Mouse (Mus musculus): Measurements from ENCODE around the gene Pip5k1b. TPM values are rescaled to one million over a fixed set of nuclear protein-coding genes. Genes with fewer than 3 reads are reported as not detected.

The Pip5k1b gene
- polyA plus RNA-seq, 1 experiment, result 0.68 TPM

DNA sequence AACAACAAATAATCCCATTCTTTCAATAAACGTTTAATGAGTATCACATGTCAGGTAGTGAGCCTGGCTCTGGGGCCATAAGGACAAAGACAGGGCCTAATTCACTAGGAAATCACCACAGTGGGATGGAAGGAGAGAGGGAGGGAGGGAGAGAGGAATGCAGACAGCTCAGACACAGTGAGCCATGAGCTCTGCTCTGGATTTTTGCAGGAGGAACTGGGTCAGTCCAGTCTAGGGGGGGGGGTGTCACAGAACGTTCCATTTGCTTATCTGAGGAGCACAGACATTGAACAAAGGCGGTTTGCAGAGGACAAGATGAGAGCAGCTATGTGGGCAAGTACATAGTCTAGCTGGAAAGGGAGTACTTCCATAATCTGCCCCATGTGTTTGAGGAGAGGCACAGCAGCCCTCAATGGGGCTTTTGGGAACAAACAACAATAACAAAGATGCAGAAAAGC, 103.2 kb downstream of the Pip5k1b start:
- Histone ChIP-seq H3K79me3 (ENCODE audit: low read depth) (no peaks in the 10 kb centered on the region), H3K79me2 (ENCODE audit: control insufficient read depth, insufficient read depth) (no peaks in the 10 kb centered on the region), H3K27me3 (ENCODE audit: control insufficient read depth, insufficient read depth, insufficient read length) (no peaks in the 10 kb centered on the region), H3ac (ENCODE audit: control insufficient read depth, insufficient read length, low read depth) (no peak overlapping the region), H3K4me3 (ENCODE audit: insufficient read depth, poor library complexity, severe bottlenecking) (no peak overlapping the region), H3K36me3 (ENCODE audit: control insufficient read depth, insufficient read depth) (no peaks in the 10 kb centered on the region)
- TF ChIP-seq USF1 (IDR thresholded peaks at IDR 0.05; ENCODE audit: low read depth), result no peak
- TF ChIP-seq CTCF (IDR thresholded peaks at IDR 0.05; ENCODE audit: control insufficient read depth, insufficient read depth, insufficient read length), result no peak
- TF ChIP-seq MAX (IDR thresholded peaks at IDR 0.05), result no peak
- no peak for TF ChIP-seq FOSL1 (IDR thresholded peaks at IDR 0.05; ENCODE audit: insufficient read depth, low read length, poor library complexity, severe bottlenecking)
- no peak for TF ChIP-seq CEBPB (IDR thresholded peaks at IDR 0.05; ENCODE audit: low read depth)
- no peak for TF ChIP-seq MYOD1 (IDR thresholded peaks at IDR 0.05; ENCODE audit: control insufficient read depth, insufficient read length, low read depth)
- TF ChIP-seq MYOG (IDR thresholded peaks at IDR 0.05; ENCODE audit: control insufficient read depth, extremely low read depth, insufficient read length), result no peak

DNA sequence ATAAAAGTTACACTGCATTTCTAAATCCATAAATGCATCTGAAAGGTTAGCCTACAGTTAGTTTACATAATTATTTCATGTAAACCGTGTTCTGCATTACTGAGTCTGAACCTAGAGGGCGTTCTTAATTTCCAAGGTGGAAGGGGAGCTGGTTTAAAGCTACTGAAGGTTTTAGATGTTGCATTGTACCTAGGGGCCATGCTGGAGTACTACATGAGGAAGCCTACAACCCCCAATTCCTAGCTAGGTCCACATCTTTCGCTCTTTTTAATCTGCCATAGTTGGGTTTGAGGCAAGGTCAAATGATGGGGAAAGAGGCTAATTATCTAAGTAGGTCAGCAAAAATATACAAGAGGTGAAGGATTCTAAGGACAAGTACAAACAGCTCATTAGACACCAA, 104.0 kb downstream of the Pip5k1b start:
- Histone ChIP-seq H3K27me3 (ENCODE audit: control insufficient read depth, insufficient read depth, insufficient read length) (no peaks in the 10 kb centered on the region), H3ac (ENCODE audit: control insufficient read depth, insufficient read length, low read depth) (no peak overlapping the region), H3K79me2 (ENCODE audit: control insufficient read depth, insufficient read depth) (no peaks in the 10 kb centered on the region), H3K36me3 (ENCODE audit: control insufficient read depth, insufficient read depth) (no peaks in the 10 kb centered on the region), H3K79me3 (ENCODE audit: low read depth) (no peaks in the 10 kb centered on the region), H3K4me3 (ENCODE audit: insufficient read depth, poor library complexity, severe bottlenecking) (no peak overlapping the region)
- TF ChIP-seq CTCF (IDR thresholded peaks at IDR 0.05; ENCODE audit: control insufficient read depth, insufficient read depth, insufficient read length), result no peak
- no peak for TF ChIP-seq MYOG (IDR thresholded peaks at IDR 0.05; ENCODE audit: control insufficient read depth, extremely low read depth, insufficient read length)
- no peak for TF ChIP-seq MAX (IDR thresholded peaks at IDR 0.05)
- TF ChIP-seq CEBPB (IDR thresholded peaks at IDR 0.05; ENCODE audit: low read depth), result no peak
- no peak for TF ChIP-seq USF1 (IDR thresholded peaks at IDR 0.05; ENCODE audit: low read depth)
- no peak for TF ChIP-seq FOSL1 (IDR thresholded peaks at IDR 0.05; ENCODE audit: insufficient read depth, low read length, poor library complexity, severe bottlenecking)
- TF ChIP-seq MYOD1 (IDR thresholded peaks at IDR 0.05; ENCODE audit: control insufficient read depth, insufficient read length, low read depth), result no peak

DNA sequence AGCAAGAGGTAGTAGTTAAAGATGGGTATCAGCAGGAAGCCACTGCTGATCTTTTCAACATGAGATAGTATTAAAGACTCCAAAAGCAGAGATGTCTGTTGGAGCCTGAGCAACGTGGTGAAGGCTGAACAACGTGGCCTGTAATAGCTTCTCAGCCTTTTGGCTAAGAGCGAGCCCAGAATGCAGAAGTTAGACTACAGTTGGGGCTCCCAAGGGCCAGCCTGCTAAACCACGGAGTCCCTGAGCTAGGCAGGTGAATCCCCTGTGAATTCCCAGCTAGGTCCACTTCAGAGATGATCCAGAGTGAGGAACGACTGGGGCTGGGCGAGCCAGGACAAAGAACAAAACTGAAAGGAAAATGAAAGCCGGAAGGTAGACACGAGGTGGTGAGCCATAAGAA, 104.9 kb downstream of the Pip5k1b start:
- Histone ChIP-seq H3K79me3 (ENCODE audit: low read depth) (no peaks in the 10 kb centered on the region), H3K79me2 (ENCODE audit: control insufficient read depth, insufficient read depth) (no peaks in the 10 kb centered on the region), H3K27me3 (ENCODE audit: control insufficient read depth, insufficient read depth, insufficient read length) (no peaks in the 10 kb centered on the region), H3K36me3 (ENCODE audit: control insufficient read depth, insufficient read depth) (no peaks in the 10 kb centered on the region), H3K4me3 (ENCODE audit: insufficient read depth, poor library complexity, severe bottlenecking) (no peak overlapping the region), H3ac (ENCODE audit: control insufficient read depth, insufficient read length, low read depth) (no peak overlapping the region)
- no peak for TF ChIP-seq MYOD1 (IDR thresholded peaks at IDR 0.05; ENCODE audit: control insufficient read depth, insufficient read length, low read depth)
- no peak for TF ChIP-seq CTCF (IDR thresholded peaks at IDR 0.05; ENCODE audit: control insufficient read depth, insufficient read depth, insufficient read length)
- TF ChIP-seq FOSL1 (IDR thresholded peaks at IDR 0.05; ENCODE audit: insufficient read depth, low read length, poor library complexity, severe bottlenecking), result no peak
- TF ChIP-seq MYOG (IDR thresholded peaks at IDR 0.05; ENCODE audit: control insufficient read depth, extremely low read depth, insufficient read length), result no peak
- TF ChIP-seq MAX (IDR thresholded peaks at IDR 0.05), result no peak
- TF ChIP-seq USF1 (IDR thresholded peaks at IDR 0.05; ENCODE audit: low read depth), result no peak
- TF ChIP-seq CEBPB (IDR thresholded peaks at IDR 0.05; ENCODE audit: low read depth), result no peak

DNA sequence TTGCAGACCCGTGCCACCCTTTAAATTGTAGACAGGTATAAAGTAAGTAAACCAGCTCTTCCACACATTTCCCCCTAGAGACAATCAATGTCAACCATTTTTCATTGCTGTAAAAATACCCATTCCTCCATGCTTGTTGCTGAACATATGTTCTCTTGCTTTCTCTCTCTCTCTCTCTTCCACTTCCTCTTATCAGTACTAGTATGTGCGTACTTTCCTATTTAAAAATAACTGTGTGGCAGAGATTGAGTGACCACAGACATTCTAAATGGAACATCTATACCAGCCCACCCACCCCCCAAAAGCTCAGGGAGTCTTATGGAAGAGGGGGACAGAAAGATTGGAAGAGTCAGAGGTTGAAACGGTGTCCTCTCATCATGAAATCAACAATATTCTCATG, 111.3 kb downstream of the Pip5k1b start:
- no peaks in the 10 kb centered on the region for H3K79me3 ChIP-seq (ENCODE audit: low read depth)
- no peak overlapping the region for H3ac ChIP-seq (ENCODE audit: control insufficient read depth, insufficient read length, low read depth)
- no peaks in the 10 kb centered on the region for H3K27me3 ChIP-seq (ENCODE audit: control insufficient read depth, insufficient read depth, insufficient read length)
- no peaks in the 10 kb centered on the region for H3K36me3 ChIP-seq (ENCODE audit: control insufficient read depth, insufficient read depth)
- no peaks in the 10 kb centered on the region for H3K79me2 ChIP-seq (ENCODE audit: control insufficient read depth, insufficient read depth)
- TF ChIP-seq CTCF (IDR thresholded peaks at IDR 0.05; ENCODE audit: control insufficient read depth, insufficient read depth, insufficient read length) (no peak), MAX (IDR thresholded peaks at IDR 0.05) (no peak), FOSL1 (IDR thresholded peaks at IDR 0.05; ENCODE audit: insufficient read depth, low read length, poor library complexity, severe bottlenecking) (no peak)
- H3K4me3 ChIP-seq (ENCODE audit: insufficient read depth, poor library complexity, severe bottlenecking), result no peak overlapping the region

DNA sequence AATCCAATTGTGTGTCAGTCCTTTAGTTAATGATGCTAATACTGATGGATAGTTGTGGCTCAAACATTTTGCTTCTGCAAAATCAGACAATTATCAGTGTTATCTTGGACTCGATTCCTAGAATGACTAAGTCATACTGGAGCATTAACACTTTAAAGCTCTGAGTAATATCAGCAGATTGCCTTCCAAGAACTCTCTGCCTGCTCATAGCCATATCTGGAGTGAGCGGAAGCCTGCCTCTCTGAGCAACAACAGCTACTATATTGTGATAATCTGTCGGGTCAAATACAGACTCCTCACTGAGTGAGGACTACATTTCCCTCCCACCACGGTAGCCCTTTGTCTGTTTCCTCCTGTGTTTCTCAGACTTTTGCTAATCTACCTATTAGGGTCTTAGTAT, 116.0 kb downstream of the Pip5k1b start:
- TF ChIP-seq MAX (IDR thresholded peaks at IDR 0.05), result no peak
- no peak for TF ChIP-seq FOSL1 (IDR thresholded peaks at IDR 0.05; ENCODE audit: insufficient read depth, low read length, poor library complexity, severe bottlenecking)
- no peak for TF ChIP-seq USF1 (IDR thresholded peaks at IDR 0.05; ENCODE audit: low read depth)
- no peak for TF ChIP-seq MYOG (IDR thresholded peaks at IDR 0.05; ENCODE audit: control insufficient read depth, extremely low read depth, insufficient read length)
- no peak for TF ChIP-seq CEBPB (IDR thresholded peaks at IDR 0.05; ENCODE audit: low read depth)
- no peak for TF ChIP-seq CTCF (IDR thresholded peaks at IDR 0.05; ENCODE audit: control insufficient read depth, insufficient read depth, insufficient read length)
- no peak for TF ChIP-seq MYOD1 (IDR thresholded peaks at IDR 0.05; ENCODE audit: control insufficient read depth, insufficient read length, low read depth)
- H3ac ChIP-seq (ENCODE audit: control insufficient read depth, insufficient read length, low read depth), result no peak overlapping the region
- H3K79me3 ChIP-seq (ENCODE audit: low read depth), result no peaks in the 10 kb centered on the region
- no peaks in the 10 kb centered on the region for H3K36me3 ChIP-seq (ENCODE audit: control insufficient read depth, insufficient read depth)
- no peaks in the 10 kb centered on the region for H3K79me2 ChIP-seq (ENCODE audit: control insufficient read depth, insufficient read depth)
- no peak overlapping the region for H3K4me3 ChIP-seq (ENCODE audit: insufficient read depth, poor library complexity, severe bottlenecking)
- H3K27me3 ChIP-seq (ENCODE audit: control insufficient read depth, insufficient read depth, insufficient read length), result no peaks in the 10 kb centered on the region

DNA sequence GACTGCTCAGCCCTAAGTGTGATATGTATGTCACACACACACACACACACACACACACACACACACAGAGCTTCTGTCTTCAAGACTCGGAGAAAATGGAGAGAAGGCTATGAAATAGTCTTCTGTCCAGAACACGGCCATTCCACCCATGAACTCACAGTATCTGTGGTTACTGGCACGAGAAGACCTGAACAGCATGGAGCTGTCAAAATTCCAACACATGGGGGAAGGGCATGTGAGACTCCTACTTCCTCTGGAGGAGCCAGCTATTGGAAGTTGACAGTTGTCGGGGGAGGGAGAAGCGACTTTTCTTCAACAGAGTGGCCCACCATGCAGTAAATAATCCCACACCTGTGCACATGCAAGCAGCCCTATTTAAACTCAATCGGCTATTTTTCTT, 121.4 kb downstream of the Pip5k1b start:
- Histone ChIP-seq H3K79me2 (ENCODE audit: control insufficient read depth, insufficient read depth) (no peaks in the 10 kb centered on the region), H3K36me3 (ENCODE audit: control insufficient read depth, insufficient read depth) (no peaks in the 10 kb centered on the region), H3K27me3 (ENCODE audit: control insufficient read depth, insufficient read depth, insufficient read length) (no peaks in the 10 kb centered on the region), H3ac (ENCODE audit: control insufficient read depth, insufficient read length, low read depth) (no peak overlapping the region), H3K4me3 (ENCODE audit: insufficient read depth, poor library complexity, severe bottlenecking) (no peak overlapping the region), H3K79me3 (ENCODE audit: low read depth) (no peaks in the 10 kb centered on the region)
- TF ChIP-seq CTCF (IDR thresholded peaks at IDR 0.05; ENCODE audit: control insufficient read depth, insufficient read depth, insufficient read length), result no peak
- TF ChIP-seq MYOG (IDR thresholded peaks at IDR 0.05; ENCODE audit: control insufficient read depth, extremely low read depth, insufficient read length), result no peak
- TF ChIP-seq USF1 (IDR thresholded peaks at IDR 0.05; ENCODE audit: low read depth), result no peak
